Mouse (Mus musculus) CH12.LX (cell line): ENCODE data around the gene Tmed11. TPM values are rescaled to one million over a fixed set of nuclear protein-coding genes. Genes with fewer than 3 reads are reported as not detected.

Source experiments
- DNase-seq: peaks from one replicate; pipeline ENCODE4 v3.0.0-alpha.2; 2013; ENCODE audit errors: extremely low read depth
- H3K27ac ChIP-seq: 2 replicates; pipeline ENCODE4 v1.5.1; 2012; ENCODE audit warnings: low read depth, mild to moderate bottlenecking, control low read depth, moderate library complexity; ENCODE audit not compliant: insufficient read depth
- H3K27me3 ChIP-seq: replicated peaks from 2 replicates; pipeline ENCODE3; 2012; ENCODE audit warnings: inconsistent platforms
- H3K36me3 ChIP-seq, 2 experiments: replicated peaks in 1 of 2; 2 replicates each; pipeline versions ENCODE3 to v1.6.1; 2012; ENCODE audit warnings: inconsistent platforms in 1 of 2, low read length in 1 of 2, mild to moderate bottlenecking in 1 of 2, mixed read lengths in 1 of 2, moderate library complexity in 1 of 2; ENCODE audit not compliant: control insufficient read depth in 1 of 2, insufficient read depth in 1 of 2
- H3K4me1 ChIP-seq, 2 experiments: 2 replicates each; pipeline ENCODE4 v1.6.1; 2012; ENCODE audit warnings: inconsistent platforms in 1 of 2, moderate library complexity in 1 of 2; ENCODE audit not compliant: insufficient read depth in 2 of 2, control insufficient read depth in 1 of 2
- H3K4me2 ChIP-seq: 2 replicates; pipeline ENCODE4 v1.6.1; 2012; ENCODE audit warnings: low read depth, mild to moderate bottlenecking, control low read depth; ENCODE audit not compliant: poor library complexity, insufficient read depth, severe bottlenecking
- H3K4me3 ChIP-seq, 3 experiments: fragments of 150-350 bp in 1 of 3; sonication (generic) in 1 of 3; replicated peaks in 1 of 3; 2 replicates each; pipeline versions ENCODE3 to v1.5.1; 2011 to 2012; ENCODE audit warnings: low read depth in 2 of 3, low read length in 2 of 3, mild to moderate bottlenecking in 2 of 3, moderate library complexity in 2 of 3, control low read depth in 1 of 3, improper control_type of control experiment in 1 of 3, inconsistent platforms in 1 of 3, mixed read lengths in 1 of 3; ENCODE audit not compliant: poor library complexity in 1 of 3
- H3K79me2 ChIP-seq: replicated peaks from 2 replicates; pipeline ENCODE4 v1.6.1; 2012; ENCODE audit warnings: mild to moderate bottlenecking, moderate library complexity; ENCODE audit not compliant: control insufficient read depth, poor library complexity, insufficient read depth, severe bottlenecking; ENCODE audit errors: extremely low read depth
- H3K9ac ChIP-seq: 2 replicates; pipeline ENCODE4 v1.6.1; 2012; ENCODE audit warnings: low read depth, mild to moderate bottlenecking, control low read depth, moderate library complexity; ENCODE audit not compliant: insufficient read depth
- H3K9me3 ChIP-seq: replicated peaks from 2 replicates; pipeline ENCODE3; 2012; ENCODE audit warnings: low read length, inconsistent platforms, mixed read lengths
- BHLHE40 ChIP-seq: IDR thresholded peaks from 2 replicates; pipeline ENCODE4 v1.6.1; 2011; ENCODE audit warnings: mild to moderate bottlenecking, low read depth, low read length, improper control_type of control experiment
- CHD1 ChIP-seq: IDR thresholded peaks from 2 replicates; pipeline ENCODE4 v1.6.1; 2012; ENCODE audit warnings: low read depth, low read length, improper control_type of control experiment, inconsistent platforms
- CTCF ChIP-seq, 2 experiments: IDR thresholded peaks in 1 of 2; conservative IDR thresholded peaks in 1 of 2; 2 replicates each; pipeline ENCODE4 v1.5.1; 2011 to 2012; ENCODE audit warnings: low read depth in 2 of 2, low read length in 2 of 2, improper control_type of control experiment in 1 of 2, inconsistent platforms in 1 of 2, mild to moderate bottlenecking in 1 of 2, moderate library complexity in 1 of 2
- E2F4 ChIP-seq: IDR thresholded peaks from 2 replicates; pipeline ENCODE4 v1.6.1; 2011; ENCODE audit warnings: low read depth, low read length, improper control_type of control experiment; ENCODE audit not compliant: insufficient replicate concordance
- EP300 ChIP-seq: IDR thresholded peaks from 2 replicates; pipeline ENCODE4 v1.6.1; 2011; ENCODE audit warnings: low read length, improper control_type of control experiment
- ETS1 ChIP-seq: conservative IDR thresholded peaks from 2 replicates; pipeline ENCODE4 v1.6.1; 2012; ENCODE audit warnings: low read depth, mild to moderate bottlenecking, inconsistent platforms, low read length, improper control_type of control experiment, moderate library complexity
- JUND ChIP-seq: conservative IDR thresholded peaks from 2 replicates; pipeline ENCODE4 v1.6.1; 2011; ENCODE audit warnings: low read depth, low read length, improper control_type of control experiment
- KAT2A ChIP-seq: IDR thresholded peaks from 2 replicates; pipeline ENCODE4 v1.6.1; 2012; ENCODE audit warnings: low read length, improper control_type of control experiment, inconsistent platforms; ENCODE audit not compliant: insufficient replicate concordance
- MAFK ChIP-seq: IDR thresholded peaks from 2 replicates; pipeline ENCODE4 v1.6.1; 2011; ENCODE audit warnings: low read length, improper control_type of control experiment; ENCODE audit not compliant: insufficient replicate concordance
- MAX ChIP-seq: IDR thresholded peaks from 2 replicates; pipeline ENCODE4 v1.6.1; 2011; ENCODE audit warnings: low read length, improper control_type of control experiment
- NELFE ChIP-seq: IDR thresholded peaks from 2 replicates; pipeline ENCODE4 v1.6.1; 2011; ENCODE audit warnings: low read depth, low read length, improper control_type of control experiment
- NRF1 ChIP-seq: IDR thresholded peaks from 2 replicates; pipeline ENCODE4 v1.6.1; 2014; ENCODE audit warnings: low read depth, mild to moderate bottlenecking, inconsistent platforms, low read length, improper control_type of control experiment, moderate library complexity
- POLR2A ChIP-seq: IDR thresholded peaks from 2 replicates; pipeline ENCODE4 v1.6.1; 2011; ENCODE audit warnings: low read depth, mild to moderate bottlenecking, improper control_type of control experiment, low read length
- POLR2AphosphoS2 ChIP-seq: IDR thresholded peaks from 2 replicates; pipeline ENCODE4 v1.6.1; 2011; ENCODE audit warnings: low read depth, low read length, improper control_type of control experiment
- RAD21 ChIP-seq: IDR thresholded peaks from 2 replicates; pipeline ENCODE4 v1.6.1; 2011; ENCODE audit warnings: low read depth, mild to moderate bottlenecking, low read length, improper control_type of control experiment, moderate library complexity
- RCOR1 ChIP-seq: conservative IDR thresholded peaks from 2 replicates; pipeline ENCODE4 v1.6.1; 2012; ENCODE audit warnings: low read depth, mild to moderate bottlenecking, inconsistent platforms, low read length, improper control_type of control experiment
- SIN3A ChIP-seq: IDR thresholded peaks from 2 replicates; pipeline ENCODE4 v1.6.1; 2012; ENCODE audit warnings: low read length, improper control_type of control experiment, inconsistent platforms
- SMC3 ChIP-seq: IDR thresholded peaks from 2 replicates; pipeline ENCODE4 v1.6.1; 2011; ENCODE audit warnings: low read depth, low read length, improper control_type of control experiment
- TCF12 ChIP-seq: IDR thresholded peaks from 2 replicates; pipeline ENCODE4 v1.6.1; 2014; ENCODE audit warnings: low read depth, mild to moderate bottlenecking, inconsistent platforms, low read length, improper control_type of control experiment
- UBTF ChIP-seq: IDR thresholded peaks from 2 replicates; pipeline ENCODE4 v1.6.1; 2012; ENCODE audit warnings: low read depth, mild to moderate bottlenecking, inconsistent platforms, low read length, improper control_type of control experiment, moderate library complexity
- USF1 ChIP-seq: IDR thresholded peaks from 2 replicates; pipeline ENCODE4 v1.6.1; 2014; ENCODE audit warnings: low read depth, mild to moderate bottlenecking, inconsistent platforms, low read length, improper control_type of control experiment
- ZKSCAN1 ChIP-seq: IDR thresholded peaks from 2 replicates; pipeline ENCODE4 v1.6.1; 2012; ENCODE audit warnings: low read depth, inconsistent platforms, low read length, improper control_type of control experiment, borderline replicate concordance
- ZNF384 ChIP-seq: IDR thresholded peaks from 2 replicates; pipeline ENCODE4 v1.6.1; 2012; ENCODE audit warnings: low read depth, low read length, improper control_type of control experiment, inconsistent platforms
- dilution Hi-C: fragments of 300-500 bp; cut with MboI; formaldehyde crosslinking; loops from 2 replicates; pipeline ENCODE4 v1.14.3; 2020; ENCODE audit warnings: low sequenced_read_pairs; ENCODE audit not compliant: extremely low pct_unique_long_range_greater_than_20kb, extremely low pct_ligation_motif_present
- in situ Hi-C: fragments of 300-500 bp; cut with MboI; formaldehyde crosslinking; loops from 3 replicates; pipeline ENCODE4 v1.14.3; 2019; ENCODE audit warnings: low sequenced_read_pairs, low pct_ligation_motif_present, low pct_unique_long_range_greater_than_20kb, mixed read lengths
- polyA plus RNA-seq: library from polyadenylated mRNA; unstranded; fragments of >175 nt; gene quantifications from 2 replicates; pipeline ENCODE4 v1.2.1, GENCODE M21; 2012; ENCODE audit warnings: low read depth; ENCODE audit not compliant: insufficient read length
- total RNA-seq, 2 experiments: library from RNA; depleted of rRNA; stranded (reverse); fragments of 300-350 nt in 1 of 2; fragments of >200 nt in 1 of 2; gene quantifications; 2 replicates each; pipeline ENCODE4 v1.2.3; 2012 to 2014

Gene Tmed11
- total and polyA plus RNA-seq, 3 experiments, result not detected

DNA sequence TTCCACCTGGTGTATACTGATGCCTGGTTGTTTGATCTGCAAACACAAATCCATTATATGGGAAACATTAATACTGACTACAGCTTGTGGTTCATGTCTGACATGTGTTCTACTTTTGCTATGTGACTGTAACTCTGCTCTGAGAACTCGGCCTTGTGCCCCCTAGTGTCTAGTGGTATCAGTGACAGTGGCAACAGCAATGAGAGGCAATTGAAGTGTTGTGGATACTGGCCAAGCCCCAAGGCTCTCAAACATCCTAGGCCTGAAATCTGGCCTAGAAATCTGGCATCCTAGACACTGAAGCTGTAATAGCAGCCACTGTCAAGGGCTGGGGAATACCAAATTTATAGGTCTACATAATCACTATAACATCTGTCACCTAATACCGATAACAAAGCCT lies 51.3 kb downstream of the Tmed11 start:
- no peak for TF ChIP-seq MAFK
- TF ChIP-seq ZKSCAN1, result no peak
- TF ChIP-seq UBTF, result no peak
- TF ChIP-seq ZNF384, result no peak
- no peak for TF ChIP-seq JUND
- TF ChIP-seq SMC3, result peak; percentile 24
- TF ChIP-seq E2F4, result no peak
- no peak for TF ChIP-seq BHLHE40
- no peak; the same call in 1 of the 2 replicates for TF ChIP-seq RAD21
- peak in 1 of 2 experiments; percentile 57; a peak in 2 of 4 replicates for TF ChIP-seq CTCF (conservative IDR thresholded peaks at IDR 0.05 in 1 of 2, IDR thresholded peaks at IDR 0.05 in 1 of 2; ENCODE audit: low read depth in 2 of 2, low read length in 2 of 2)
- TF ChIP-seq, all 38 proteins: peak for 2
- Histone ChIP-seq H3K27me3 (peaks cover 1% of the 10 kb centered on the region), H3K27ac (no peak overlapping the region), H3K36me3 (no peaks in the 10 kb centered on the region), H3K4me2 (no peak overlapping the region), H3K9ac (no peak overlapping the region), H3K79me2 (no peaks in the 10 kb centered on the region), H3K9me3 (no peaks in the 10 kb centered on the region), H3K4me1 (no peaks in the 10 kb centered on the region), H3K4me3 (no peak overlapping the region)
- peak; percentile 30 for DNase-seq
- dilution Hi-C loops, result no loop called here
- in situ Hi-C loops, result no loop called here

DNA sequence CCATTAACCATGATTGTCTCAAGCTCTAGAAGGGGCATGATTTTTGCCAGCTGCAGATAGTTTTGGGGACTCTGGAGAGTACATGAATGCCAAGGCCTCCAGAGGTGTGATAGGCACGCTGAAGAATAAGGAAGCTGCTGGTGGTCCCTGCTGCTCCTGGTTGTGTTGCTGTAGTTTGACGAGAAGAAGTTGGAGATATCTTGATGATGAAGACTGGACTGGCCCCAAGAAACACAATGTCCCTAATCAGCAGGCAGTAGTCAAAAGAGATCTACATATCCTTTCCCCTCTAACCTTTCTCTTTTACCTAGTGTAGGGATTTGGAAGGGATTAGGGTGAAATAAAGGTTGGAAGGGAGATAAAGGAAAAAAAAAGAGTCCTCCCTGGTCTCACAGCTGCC lies 52.6 kb downstream of the Tmed11 start:
- in situ Hi-C loops (no loop called here), dilution Hi-C loops (no loop called here)
- Histone ChIP-seq H3K4me2 (no peak overlapping the region), H3K4me1 (no peaks in the 10 kb centered on the region), H3K79me2 (no peaks in the 10 kb centered on the region), H3K9me3 (no peaks in the 10 kb centered on the region), H3K4me3 (no peak overlapping the region), H3K27me3 (peaks cover 1% of the 10 kb centered on the region), H3K9ac (no peak overlapping the region), H3K27ac (no peak overlapping the region), H3K36me3 (no peaks in the 10 kb centered on the region)
- TF ChIP-seq NRF1 (no peak), POLR2AphosphoS2 (no peak), NELFE (no peak), MAX (no peak), USF1 (no peak), SIN3A (no peak), EP300 (no peak), POLR2A (no peak), ZKSCAN1 (no peak), RCOR1 (no peak), CHD1 (no peak), ETS1 (no peak), TCF12 (no peak), KAT2A (no peak)
- no peak for DNase-seq
